Mouse (Mus musculus) ES-Bruce4 (cell line): ENCODE results near the gene Adam23. TPM values are rescaled to one million over a fixed set of nuclear protein-coding genes. Genes with fewer than 3 reads are reported as not detected.

Experiments
- H3K27ac ChIP-seq: 2 replicates; pipeline ENCODE4 v1.5.1; 2012; ENCODE audit warnings: low read length, inconsistent platforms; ENCODE audit not compliant: insufficient read depth
- H3K27me3 ChIP-seq: 2 replicates; pipeline ENCODE4 v1.6.1; 2012; ENCODE audit warnings: mild to moderate bottlenecking, low read length, inconsistent platforms; ENCODE audit not compliant: control insufficient read depth, poor library complexity, insufficient read depth, severe bottlenecking
- H3K36me3 ChIP-seq: 2 replicates; pipeline ENCODE4 v1.6.1; 2012; ENCODE audit warnings: inconsistent platforms, mild to moderate bottlenecking, low read length, moderate library complexity; ENCODE audit not compliant: control insufficient read depth, poor library complexity, insufficient read depth, severe bottlenecking
- H3K4me1 ChIP-seq: one replicate; pipeline ENCODE4 v1.8.1; 2011; ENCODE audit warnings: low read length; ENCODE audit not compliant: control insufficient read depth, insufficient read depth
- H3K4me3 ChIP-seq: 2 replicates; pipeline ENCODE4 v1.5.1; 2011; ENCODE audit warnings: low read depth, mild to moderate bottlenecking, low read length
- H3K9ac ChIP-seq: 2 replicates; pipeline ENCODE4 v1.6.1; 2012; ENCODE audit warnings: low read depth, mild to moderate bottlenecking, inconsistent platforms; ENCODE audit not compliant: poor library complexity, severe bottlenecking
- H3K9me3 ChIP-seq: replicated peaks from 2 replicates; pipeline ENCODE4 v1.6.1; 2012; ENCODE audit warnings: mild to moderate bottlenecking, low read length, inconsistent platforms; ENCODE audit not compliant: control insufficient read depth, poor library complexity, insufficient read depth, severe bottlenecking
- CTCF ChIP-seq: IDR thresholded peaks from one replicate; pipeline ENCODE4 v1.8.1; 2011; ENCODE audit warnings: low read depth, low read length
- EP300 ChIP-seq: IDR thresholded peaks from 2 replicates; pipeline ENCODE4 v1.6.1; 2011; ENCODE audit warnings: low read depth, low read length; ENCODE audit not compliant: insufficient read depth
- POLR2A ChIP-seq: IDR thresholded peaks from one replicate; pipeline ENCODE4 v1.8.1; 2011; ENCODE audit warnings: low read length; ENCODE audit not compliant: insufficient read depth
- polyA plus RNA-seq: library from polyadenylated mRNA; stranded (reverse); fragments of >200 nt; gene quantifications from 2 replicates; pipeline ENCODE4 v1.2.4, GENCODE M21; 2011; ENCODE audit warnings: low read depth; ENCODE audit not compliant: missing spikeins, insufficient read depth, insufficient read length

Adam23 gene
- polyA plus RNA-seq, 1 experiment: 26.1 TPM

DNA sequence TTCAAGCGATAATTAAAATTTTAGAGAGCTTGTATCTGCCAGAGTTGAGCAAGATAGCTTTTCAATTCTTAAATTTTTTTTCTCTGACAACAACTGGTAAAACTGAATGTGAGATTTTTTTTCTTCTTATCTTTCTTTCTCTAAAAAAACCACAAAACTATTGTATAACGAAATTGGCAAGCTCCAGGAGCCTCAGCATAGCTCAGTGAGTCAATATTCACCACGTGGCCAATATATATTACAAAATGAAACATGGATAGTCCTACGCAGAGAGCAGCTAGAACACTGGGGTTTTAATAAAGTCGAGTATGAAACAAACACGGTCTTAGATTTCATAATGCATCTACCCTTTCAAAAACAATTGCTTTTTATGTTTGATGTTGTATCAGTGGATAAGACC lies 194.2 kb downstream of the Adam23 start:
- H3K4me3 ChIP-seq: no peak overlapping the region
- no peak overlapping the region for H3K9ac ChIP-seq
- H3K27me3 ChIP-seq: no peaks in the 10 kb centered on the region
- no peak overlapping the region for H3K27ac ChIP-seq
- TF ChIP-seq CTCF: no peak
- no peak for TF ChIP-seq POLR2A
- no peak for TF ChIP-seq EP300
- no peaks in the 10 kb centered on the region for H3K36me3 ChIP-seq
- no peaks in the 10 kb centered on the region for H3K4me1 ChIP-seq
- no peaks in the 10 kb centered on the region for H3K9me3 ChIP-seq

Other genes starting within 250 kb of the Adam23 start
- gene Gpr1, start 231.3 kb upstream of the Adam23 start, polyA plus RNA-seq: 0.35 and 0.61 TPM in 2 replicates
- 35.7 and 38.2 TPM in 2 replicates for gene Zdbf2, start 172.6 kb upstream of the Adam23 start, polyA plus RNA-seq
- not detected in 2 replicates for gene Gm39653, start 170.1 kb downstream of the Adam23 start, polyA plus RNA-seq
- not detected in 2 replicates for gene Dytn, start 241.0 kb downstream of the Adam23 start, polyA plus RNA-seq